Mouse (Mus musculus) heart, adult 2 months (tissue): ENCODE measurements at regions not wholly inside any gene's neighbourhood (a gene's known extent, or its start where the extent isn't known, plus 50 kb on each side); places are given as distances from the start of the nearest gene placed in this dataset.

Experiments used
- DNase-seq, 2 experiments: peaks; one replicate each; pipeline ENCODE4 v3.0.0; 2021
- H3K27ac ChIP-seq: fragments of 200-600 bp; 2 replicates; pipeline ENCODE4 v1.8.1; 2022
- H3K27me3 ChIP-seq: fragments of 200-500 bp; 2 replicates; pipeline ENCODE4 v1.6.1; 2012; ENCODE audit warnings: mild to moderate bottlenecking, low read length, inconsistent platforms, mixed read lengths; ENCODE audit not compliant: control insufficient read depth, insufficient read depth
- H3K36me3 ChIP-seq: fragments of 200-500 bp; 2 replicates; pipeline ENCODE4 v1.6.1; 2012; ENCODE audit warnings: low read length, inconsistent platforms; ENCODE audit not compliant: control insufficient read depth, insufficient read depth
- H3K4me1 ChIP-seq: fragments of 200-500 bp; 2 replicates; pipeline ENCODE4 v1.6.1; 2011; ENCODE audit warnings: low read length; ENCODE audit not compliant: control insufficient read depth, insufficient read depth
- H3K4me3 ChIP-seq: fragments of 200-600 bp; 2 replicates; pipeline ENCODE4 v1.8.1; 2022
- H3K79me2 ChIP-seq: fragments of 200-500 bp; replicated peaks from 2 replicates; pipeline ENCODE4 v1.6.1; 2012; ENCODE audit warnings: mild to moderate bottlenecking, inconsistent platforms, low read length, moderate library complexity, mixed read lengths; ENCODE audit not compliant: control insufficient read depth, insufficient read depth
- H3K9ac ChIP-seq: fragments of 200-500 bp; 2 replicates; pipeline ENCODE4 v1.6.1; 2012; ENCODE audit warnings: low read depth, mild to moderate bottlenecking, control low read depth, inconsistent platforms, low read length, mixed read lengths
- CTCF ChIP-seq: fragments of 200-600 bp; IDR thresholded peaks from 2 replicates; pipeline ENCODE4 v1.8.1; 2022; ENCODE audit warnings: antibody characterized with exemption, mild to moderate bottlenecking, moderate library complexity
- EP300 ChIP-seq: fragments of 200-500 bp; IDR thresholded peaks from 2 replicates; pipeline ENCODE4 v1.6.1; 2011; ENCODE audit warnings: low read depth, low read length, control low read depth; ENCODE audit not compliant: insufficient read depth
- POLR2A ChIP-seq: fragments of 200-500 bp; IDR thresholded peaks from 2 replicates; pipeline ENCODE4 v1.6.1; 2011; ENCODE audit warnings: mild to moderate bottlenecking, low read depth, low read length, control low read depth; ENCODE audit not compliant: insufficient read depth
- WGBS: fragments of 180-500 bp; shearing (Covaris S2); methylation state at CpG from one replicate; pipeline ENCODE4 v1.1.7; 2018; 5-methylcytosine and 5-hydroxymethylcytosine counted together
- intact Hi-C: fragments of 180-260 bp; cut with DNase I; formaldehyde crosslinking; loops from one replicate; pipeline ENCODE4 v1.15.1; 2025

- no peak overlapping the region for H3K9ac ChIP-seq
- no peak for DNase-seq
- H3K27me3 ChIP-seq, result no peaks in the 10 kb centered on the region
- H3K4me1 ChIP-seq, result no peaks in the 10 kb centered on the region
- no peaks in the 10 kb centered on the region for H3K79me2 ChIP-seq
- H3K27ac ChIP-seq, result no peak overlapping the region
- H3K4me3 ChIP-seq, result no peak overlapping the region
- TF ChIP-seq EP300 (no peak), POLR2A (no peak), CTCF (no peak)
- no peaks in the 10 kb centered on the region for H3K36me3 ChIP-seq
- WGBS, result 80% methylated on average over 2 of the region's 2 CpGs
- intact Hi-C loops, result no loop called here
These were observed 227.1 kb downstream of the Pth2r start for GRCm38 (mm10) chr1:65509003-65509402.

- no peaks in the 10 kb centered on the region for H3K36me3 ChIP-seq
- no peaks in the 10 kb centered on the region for H3K27me3 ChIP-seq
- no peak overlapping the region for H3K4me3 ChIP-seq
- WGBS, result 78% methylated on average over 3 of the region's 3 CpGs
- H3K27ac ChIP-seq, result no peak overlapping the region
- intact Hi-C loops, result no loop called here
- no peaks in the 10 kb centered on the region for H3K4me1 ChIP-seq
- H3K79me2 ChIP-seq, result no peaks in the 10 kb centered on the region
- no peak overlapping the region for H3K9ac ChIP-seq
- no peak for DNase-seq
- TF ChIP-seq POLR2A (no peak), CTCF (no peak), EP300 (no peak)
These were observed 253.8 kb downstream of the Pth2r start for GRCm38 (mm10) chr1:65535674-65536073.

DNA sequence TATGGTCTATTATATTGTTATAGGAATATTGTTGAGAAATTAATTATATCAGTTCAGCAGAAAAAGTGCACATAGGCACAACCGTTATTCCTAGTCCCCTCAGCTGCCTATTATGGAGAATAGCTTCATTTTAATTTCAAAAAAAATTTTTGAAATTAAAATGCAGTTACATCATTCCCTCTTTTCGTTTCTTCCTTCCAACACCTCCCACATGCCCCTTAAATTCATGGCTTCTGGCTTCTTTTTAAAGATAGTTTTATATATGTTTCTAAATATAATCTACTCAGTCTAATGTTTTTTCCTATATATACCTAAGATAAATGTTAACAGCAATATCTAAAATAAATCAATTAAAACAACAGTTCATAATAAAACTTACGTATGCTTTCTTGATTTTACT, 256.7 kb downstream of the Pth2r start:
- Histone ChIP-seq H3K4me3 (no peak overlapping the region), H3K9ac (no peak overlapping the region), H3K27ac (no peak overlapping the region), H3K27me3 (no peaks in the 10 kb centered on the region), H3K36me3 (no peaks in the 10 kb centered on the region), H3K79me2 (no peaks in the 10 kb centered on the region), H3K4me1 (no peaks in the 10 kb centered on the region)
- no peak for DNase-seq
- no peak for TF ChIP-seq POLR2A
- no peak for TF ChIP-seq CTCF
- TF ChIP-seq EP300, result no peak
- WGBS, result 58% methylated on average over 3 of the region's 3 CpGs
- intact Hi-C loops, result no loop called here

GRCm38 (mm10) chr1:65544219-65544864, 262.5 kb downstream of the Pth2r start:
- H3K79me2 ChIP-seq, result no peaks in the 10 kb centered on the region
- 79% methylated on average over 5 of the region's 5 CpGs for WGBS
- TF ChIP-seq POLR2A, result no peak
- no peak for TF ChIP-seq EP300
- no peak for TF ChIP-seq CTCF
- no peak overlapping the region for H3K9ac ChIP-seq
- H3K4me3 ChIP-seq, result no peak overlapping the region
- H3K4me1 ChIP-seq, result no peaks in the 10 kb centered on the region
- no peak overlapping the region for H3K27ac ChIP-seq
- H3K36me3 ChIP-seq, result no peaks in the 10 kb centered on the region
- DNase-seq, result no peak
- H3K27me3 ChIP-seq, result no peaks in the 10 kb centered on the region
- intact Hi-C loops, result no loop called here

GRCm38 (mm10) chr1:65545336-65546060, 263.6 kb downstream of the Pth2r start:
- Histone ChIP-seq H3K9ac (no peak overlapping the region), H3K27ac (no peak overlapping the region), H3K4me3 (no peak overlapping the region), H3K4me1 (no peaks in the 10 kb centered on the region), H3K36me3 (no peaks in the 10 kb centered on the region), H3K27me3 (no peaks in the 10 kb centered on the region), H3K79me2 (no peaks in the 10 kb centered on the region)
- DNase-seq, result no peak
- intact Hi-C loops, result no loop called here
- TF ChIP-seq CTCF (no peak), EP300 (no peak), POLR2A (no peak)
- WGBS, result 67% methylated on average over 5 of the region's 5 CpGs

GRCm38 (mm10) chr1:65548830-65549229, 267.0 kb downstream of the Pth2r start:
- H3K4me1 ChIP-seq, result no peaks in the 10 kb centered on the region
- H3K27ac ChIP-seq, result no peak overlapping the region
- WGBS, result 64% methylated on average over 4 of the region's 4 CpGs
- no peak for DNase-seq
- intact Hi-C loops, result no loop called here
- no peaks in the 10 kb centered on the region for H3K79me2 ChIP-seq
- no peaks in the 10 kb centered on the region for H3K27me3 ChIP-seq
- H3K4me3 ChIP-seq, result no peak overlapping the region
- TF ChIP-seq EP300, result no peak
- TF ChIP-seq POLR2A, result no peak
- no peak for TF ChIP-seq CTCF
- H3K36me3 ChIP-seq, result no peaks in the 10 kb centered on the region
- H3K9ac ChIP-seq, result no peak overlapping the region
